Mouse (Mus musculus) lung, postnatal 0 days (tissue): Measurements from ENCODE around the gene Klhdc10.

ENCODE experiments used
- CTCF ChIP-seq: IDR thresholded peaks from 2 replicates; pipeline ENCODE4 v1.5.1; 2016; ENCODE audit warnings: antibody characterized with exemption, mild to moderate bottlenecking
- EP300 ChIP-seq: IDR thresholded peaks from 2 replicates; pipeline ENCODE4 v1.6.1; 2016; ENCODE audit warnings: antibody characterized with exemption, mild to moderate bottlenecking, control low read depth

DNA sequence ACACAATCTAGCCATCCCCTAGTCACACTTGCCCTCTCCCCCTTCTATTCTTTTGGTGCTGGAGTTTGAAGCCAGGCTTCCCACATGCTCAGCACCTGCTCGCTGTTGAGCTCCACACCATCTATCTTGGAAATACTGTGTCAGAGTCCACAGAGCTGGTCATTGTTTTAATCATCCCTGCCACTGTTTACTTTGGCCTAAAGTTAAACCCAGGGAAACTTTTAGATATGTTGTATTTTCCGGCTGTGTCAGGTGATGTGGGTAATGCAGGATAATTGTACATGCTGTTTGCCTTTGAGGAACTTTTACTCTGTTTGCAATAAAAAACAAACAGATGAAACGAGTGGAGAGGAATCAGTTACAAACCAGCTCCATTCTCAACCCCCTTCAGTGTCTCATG is 35.4 kb downstream of the Klhdc10 start:
- TF ChIP-seq EP300 (no peak), CTCF (no peak)
